Mouse (Mus musculus) thymus, postnatal 10 days (tissue): Measurements from ENCODE around the gene Cldn34a.
"Not testable (repeated sequence)": the region's sequence is repeated elsewhere in the genome, so short reads cannot be mapped to it uniquely, and the experiment has no call there.

Source experiments
- DNase-seq, 2 experiments: peaks; one replicate each; pipeline ENCODE4 v3.0.0; 2021; ENCODE audit warnings: low spot score in 2 of 2

The Cldn34a gene

DNA sequence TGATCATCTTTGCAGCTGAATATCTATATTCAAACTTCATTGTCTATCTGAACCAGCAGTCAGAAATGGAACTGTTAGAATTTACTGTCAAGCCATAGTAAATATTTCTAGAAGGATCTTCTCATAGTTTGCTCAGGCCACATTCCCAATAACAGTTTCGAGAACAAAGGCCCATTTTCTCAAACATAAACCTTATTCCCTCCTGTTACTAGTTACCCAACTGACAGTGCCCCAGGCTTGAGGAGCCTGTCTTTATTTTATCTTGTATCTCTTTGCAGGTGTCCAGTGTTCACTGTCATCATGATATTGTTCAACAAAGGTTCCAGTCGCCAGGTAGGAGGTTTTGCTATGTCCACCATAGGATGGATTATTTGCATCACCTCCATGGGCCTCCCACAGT, at the start of gene Cldn34a:
Gene Cldn34a (plus strand): TSS at position 301 of the 400 bp plus-strand sequence.
- DNase-seq, result no peak

DNA sequence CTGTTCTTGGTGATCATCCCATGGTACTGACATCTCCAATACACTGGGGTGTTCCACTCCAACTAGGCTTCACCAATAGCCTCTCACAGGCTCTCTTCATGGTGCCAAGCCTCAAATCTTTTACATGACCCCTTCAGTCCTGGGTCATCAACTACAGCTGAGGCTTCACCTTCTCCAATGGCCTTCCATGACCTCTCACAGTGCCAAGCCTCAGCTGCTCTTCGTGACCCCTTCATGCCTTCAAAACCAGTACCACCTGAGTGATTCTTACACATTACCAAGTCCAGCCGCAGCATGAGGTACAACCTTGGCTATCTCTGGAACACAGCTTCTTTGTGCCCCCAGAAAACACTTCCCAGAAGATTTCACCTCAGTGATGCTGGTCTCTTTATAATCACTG, 44.5 kb upstream of the Cldn34a start:
- not testable (repeated sequence) for DNase-seq

DNA sequence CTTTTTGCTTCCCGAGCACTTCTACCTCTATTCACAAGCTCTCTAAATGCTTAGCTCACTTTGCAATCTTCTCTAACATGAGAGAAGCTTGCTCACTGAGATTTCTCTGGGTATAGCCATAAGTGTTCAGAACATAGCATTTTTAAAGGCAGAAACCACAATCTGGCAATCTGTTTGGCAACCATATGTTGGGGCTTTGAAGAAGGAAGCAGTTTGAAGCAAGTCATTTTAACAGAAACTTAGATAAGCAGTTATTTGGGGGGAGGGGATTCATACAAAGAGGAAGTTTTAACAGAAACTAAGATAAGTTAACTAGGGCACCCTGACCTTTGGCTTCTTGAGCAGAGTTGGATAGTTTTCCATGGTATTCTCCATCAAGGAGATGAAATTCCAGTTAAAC, 17.4 kb upstream of the Cldn34a start:
- DNase-seq, result no peak

DNA sequence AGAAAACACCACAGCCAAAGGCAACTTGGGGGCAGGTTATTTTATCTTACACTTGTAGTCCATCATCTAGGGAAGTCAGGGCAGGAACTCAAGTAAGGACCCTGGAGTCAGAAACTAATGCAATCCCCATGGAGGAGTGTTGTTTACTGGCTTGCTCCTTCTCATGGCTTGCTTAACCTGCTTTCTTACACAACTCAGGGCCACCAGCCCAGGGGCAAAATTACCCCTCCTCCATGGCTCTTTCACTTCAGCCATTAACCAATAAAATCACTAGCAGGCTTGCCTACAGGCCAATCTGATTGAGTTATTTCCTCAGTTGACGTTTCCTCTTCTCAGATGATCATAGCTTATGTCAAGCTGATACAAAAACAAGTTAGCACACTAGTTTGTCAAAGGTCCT, 15.0 kb upstream of the Cldn34a start:
- DNase-seq, result no peak

DNA sequence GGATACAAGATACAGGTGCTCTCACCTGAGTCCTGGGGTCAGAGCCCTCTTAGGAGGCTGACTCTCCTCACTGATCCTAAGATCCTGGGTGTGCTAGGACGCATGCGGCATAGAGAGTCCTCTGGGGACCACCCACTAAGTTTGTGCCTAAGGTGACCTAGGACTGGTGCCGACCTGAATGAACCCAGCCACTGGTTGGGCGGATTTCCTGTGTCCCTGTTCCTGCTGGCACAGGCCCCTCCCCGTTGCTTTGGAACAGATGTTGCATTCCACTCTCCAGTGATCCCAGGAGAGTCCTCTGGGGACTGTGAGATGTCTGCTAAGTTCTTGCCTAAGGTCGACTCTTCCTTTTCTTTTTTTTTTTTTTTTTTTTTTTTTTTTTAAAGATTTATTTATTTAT, 5.7 kb upstream of the Cldn34a start:
- DNase-seq, result no peak
